Mouse (Mus musculus): ENCODE measurements around the gene Rad51b. TPM values are rescaled to one million over a fixed set of nuclear protein-coding genes. Genes with fewer than 3 reads are reported as not detected.

The Rad51b gene
- polyA plus RNA-seq, 1 experiment from 2014 or later, result 9.0 TPM

- H3K9ac ChIP-seq, result no peak overlapping the region
- 80% methylated on average over 6 of the region's 6 CpGs for WGBS
- H3K4me2 ChIP-seq, result no peak overlapping the region
- no peaks in the 10 kb centered on the region for H3K36me3 ChIP-seq
- ATAC-seq (ENCODE audit: borderline replicate concordance, extremely low read depth, low FRiP score, low TSS enrichment), result no peak
- peaks cover 4% of the 10 kb centered on the region; the same call in 1 of the 2 replicates for H3K9me3 ChIP-seq
- H3K4me3 ChIP-seq, result no peak overlapping the region
- H3K27ac ChIP-seq, result no peak overlapping the region
- H3K4me1 ChIP-seq, result peaks cover 9% of the 10 kb centered on the region; the same call in 1 of the 2 replicates
- H3K27me3 ChIP-seq, result no peaks in the 10 kb centered on the region
Observed at GRCm38 (mm10) chr12:79782444-79783117, 485.5 kb downstream of the Rad51b start.

GRCm38 (mm10) chr12:79784159-79784558 is 487.1 kb downstream of the Rad51b start:
- WGBS, result 72% methylated on average over 7 of the region's 7 CpGs
- H3K9me3 ChIP-seq, result peaks cover 4% of the 10 kb centered on the region; the same call in 1 of the 2 replicates
- peak overlapping the region; percentile 39; the same call in 1 of the 2 replicates for H3K27ac ChIP-seq
- H3K27me3 ChIP-seq, result no peaks in the 10 kb centered on the region
- ATAC-seq (ENCODE audit: borderline replicate concordance, extremely low read depth, low FRiP score, low TSS enrichment), result no peak
- peaks cover 20% of the 10 kb centered on the region for H3K4me1 ChIP-seq
- H3K36me3 ChIP-seq, result no peaks in the 10 kb centered on the region
- no peak overlapping the region for H3K4me3 ChIP-seq
- H3K4me2 ChIP-seq, result no peak overlapping the region
- H3K9ac ChIP-seq, result no peak overlapping the region

GRCm38 (mm10) chr12:79785691-79786090 is 488.6 kb downstream of the Rad51b start:
- Histone ChIP-seq H3K4me1 (peaks cover 22% of the 10 kb centered on the region), H3K27me3 (no peaks in the 10 kb centered on the region), H3K36me3 (no peaks in the 10 kb centered on the region), H3K4me2 (no peak overlapping the region), H3K4me3 (no peak overlapping the region), H3K27ac (no peak overlapping the region), H3K9me3 (peaks cover 4% of the 10 kb centered on the region; the same call in 1 of the 2 replicates), H3K9ac (no peak overlapping the region)
- no peak for ATAC-seq (ENCODE audit: borderline replicate concordance, extremely low read depth, low FRiP score, low TSS enrichment)
- WGBS, result 95% methylated on average over 3 of the region's 3 CpGs

GRCm38 (mm10) chr12:79787538-79787937 is 490.5 kb downstream of the Rad51b start:
- Histone ChIP-seq H3K4me3 (no peak overlapping the region), H3K4me2 (no peak overlapping the region), H3K9ac (no peak overlapping the region), H3K36me3 (no peaks in the 10 kb centered on the region), H3K4me1 (peaks cover 22% of the 10 kb centered on the region), H3K9me3 (peaks cover 2% of the 10 kb centered on the region; the same call in 1 of the 2 replicates), H3K27me3 (no peaks in the 10 kb centered on the region), H3K27ac (peak overlapping the region; percentile 84)
- ATAC-seq (ENCODE audit: borderline replicate concordance, extremely low read depth, low FRiP score, low TSS enrichment), result no peak
- WGBS, result 69% methylated on average over 10 of the region's 10 CpGs

- no peak overlapping the region for H3K4me3 ChIP-seq
- 44% methylated on average over 5 of the region's 5 CpGs for WGBS
- H3K9me3 ChIP-seq, result no peaks in the 10 kb centered on the region
- no peak overlapping the region for H3K9ac ChIP-seq
- H3K4me2 ChIP-seq, result no peak overlapping the region
- no peaks in the 10 kb centered on the region for H3K27me3 ChIP-seq
- peak overlapping the region; percentile 84 for H3K27ac ChIP-seq
- no peaks in the 10 kb centered on the region for H3K36me3 ChIP-seq
- peak; percentile 72 for ATAC-seq (ENCODE audit: borderline replicate concordance, extremely low read depth, low FRiP score, low TSS enrichment)
- peaks cover 24% of the 10 kb centered on the region for H3K4me1 ChIP-seq
Observed at GRCm38 (mm10) chr12:79788340-79788739, 491.3 kb downstream of the Rad51b start.

- H3K27ac ChIP-seq, result peak overlapping the region; percentile 84
- 78% methylated on average over 6 of the region's 6 CpGs for WGBS
- no peaks in the 10 kb centered on the region for H3K27me3 ChIP-seq
- no peak overlapping the region for H3K4me2 ChIP-seq
- H3K9ac ChIP-seq, result no peak overlapping the region
- no peak for ATAC-seq (ENCODE audit: borderline replicate concordance, extremely low read depth, low FRiP score, low TSS enrichment)
- no peaks in the 10 kb centered on the region for H3K9me3 ChIP-seq
- no peak overlapping the region for H3K4me3 ChIP-seq
- no peaks in the 10 kb centered on the region for H3K36me3 ChIP-seq
- H3K4me1 ChIP-seq, result peaks cover 25% of the 10 kb centered on the region
Observed at GRCm38 (mm10) chr12:79789481-79789880, 492.4 kb downstream of the Rad51b start.

- 0 out of 2 replicates have a peak overlapping the region, but pooled peaks have one; percentile 7 for H3K27ac ChIP-seq
- 58% methylated on average over 8 of the region's 8 CpGs for WGBS
- no peak for ATAC-seq (ENCODE audit: borderline replicate concordance, extremely low read depth, low FRiP score, low TSS enrichment)
Observed at GRCm38 (mm10) chr12:79793382-79793781, 496.3 kb downstream of the Rad51b start.

GRCm38 (mm10) chr12:79794802-79795201 is 497.7 kb downstream of the Rad51b start:
- Histone ChIP-seq H3K9me3 (no peaks in the 10 kb centered on the region), H3K27ac (no peak overlapping the region), H3K4me3 (no peak overlapping the region), H3K4me1 (peaks cover 18% of the 10 kb centered on the region), H3K36me3 (no peaks in the 10 kb centered on the region), H3K27me3 (no peaks in the 10 kb centered on the region), H3K4me2 (no peak overlapping the region), H3K9ac (no peak overlapping the region)
- WGBS, result 83% methylated on average over 4 of the region's 4 CpGs
- ATAC-seq (ENCODE audit: borderline replicate concordance, extremely low read depth, low FRiP score, low TSS enrichment), result no peak

More at GRCm38 (mm10) chr12:79793382-79793781, 496.3 kb downstream of the Rad51b start:
- H3K9ac ChIP-seq, result no peak overlapping the region
- no peak overlapping the region for H3K4me2 ChIP-seq
- no peaks in the 10 kb centered on the region for H3K27me3 ChIP-seq
- peaks cover 20% of the 10 kb centered on the region for H3K4me1 ChIP-seq
- H3K36me3 ChIP-seq, result no peaks in the 10 kb centered on the region
- no peaks in the 10 kb centered on the region for H3K9me3 ChIP-seq
- H3K4me3 ChIP-seq, result no peak overlapping the region

- Histone ChIP-seq H3K9me3 (no peaks in the 10 kb centered on the region), H3K27ac (peak overlapping the region; percentile 63; the same call in 1 of the 2 replicates), H3K9ac (no peak overlapping the region), H3K4me2 (no peak overlapping the region), H3K36me3 (no peaks in the 10 kb centered on the region), H3K27me3 (no peaks in the 10 kb centered on the region), H3K4me3 (no peak overlapping the region), H3K4me1 (peaks cover 18% of the 10 kb centered on the region)
- no peak for ATAC-seq (ENCODE audit: borderline replicate concordance, extremely low read depth, low FRiP score, low TSS enrichment)
- 66% methylated on average over 6 of the region's 6 CpGs for WGBS
Observed at GRCm38 (mm10) chr12:79796260-79796659, 499.2 kb downstream of the Rad51b start.

GRCm38 (mm10) chr12:79796823-79797821 is 500.0 kb downstream of the Rad51b start:
- Histone ChIP-seq H3K4me3 (no peak overlapping the region), H3K9ac (no peak overlapping the region), H3K4me1 (peaks cover 18% of the 10 kb centered on the region), H3K27ac (peak overlapping the region; percentile 63), H3K36me3 (no peaks in the 10 kb centered on the region), H3K4me2 (no peak overlapping the region), H3K27me3 (no peaks in the 10 kb centered on the region), H3K9me3 (no peaks in the 10 kb centered on the region)
- 0 out of 2 replicates have a peak, but pooled peaks have one; percentile 31 for ATAC-seq (ENCODE audit: borderline replicate concordance, extremely low read depth, low FRiP score, low TSS enrichment)
- 74% methylated on average over 18 of the region's 18 CpGs for WGBS

GRCm38 (mm10) chr12:79798488-79798887 is 501.4 kb downstream of the Rad51b start:
- Histone ChIP-seq H3K27ac (no peak overlapping the region), H3K9ac (no peak overlapping the region), H3K4me1 (peaks cover 13% of the 10 kb centered on the region), H3K4me2 (no peak overlapping the region), H3K4me3 (no peak overlapping the region), H3K36me3 (no peaks in the 10 kb centered on the region), H3K27me3 (no peaks in the 10 kb centered on the region), H3K9me3 (no peaks in the 10 kb centered on the region)
- no peak for ATAC-seq (ENCODE audit: borderline replicate concordance, extremely low read depth, low FRiP score, low TSS enrichment)
- 91% methylated on average over 3 of the region's 3 CpGs for WGBS
